Mouse (Mus musculus) brain, embryonic 14.5 days (tissue): ENCODE measurements at regions not wholly inside any gene's neighbourhood (a gene's known extent, or its start where the extent isn't known, plus 50 kb on each side); places are given as distances from the start of the nearest gene placed in this dataset.

Experiments
- CTCF ChIP-seq: fragments of 200-500 bp; IDR thresholded peaks from 2 replicates; pipeline ENCODE4 v1.5.1; 2012; ENCODE audit warnings: inconsistent platforms, mild to moderate bottlenecking, moderate library complexity, borderline replicate concordance; ENCODE audit not compliant: insufficient read depth, insufficient read length; ENCODE audit errors: extremely low read depth
- POLR2A ChIP-seq: fragments of 200-500 bp; IDR thresholded peaks from 2 replicates; pipeline ENCODE4 v1.6.1; 2012; ENCODE audit warnings: mild to moderate bottlenecking, inconsistent platforms, borderline replicate concordance; ENCODE audit not compliant: poor library complexity, insufficient read depth, insufficient read length, severe bottlenecking; ENCODE audit errors: extremely low read depth

DNA sequence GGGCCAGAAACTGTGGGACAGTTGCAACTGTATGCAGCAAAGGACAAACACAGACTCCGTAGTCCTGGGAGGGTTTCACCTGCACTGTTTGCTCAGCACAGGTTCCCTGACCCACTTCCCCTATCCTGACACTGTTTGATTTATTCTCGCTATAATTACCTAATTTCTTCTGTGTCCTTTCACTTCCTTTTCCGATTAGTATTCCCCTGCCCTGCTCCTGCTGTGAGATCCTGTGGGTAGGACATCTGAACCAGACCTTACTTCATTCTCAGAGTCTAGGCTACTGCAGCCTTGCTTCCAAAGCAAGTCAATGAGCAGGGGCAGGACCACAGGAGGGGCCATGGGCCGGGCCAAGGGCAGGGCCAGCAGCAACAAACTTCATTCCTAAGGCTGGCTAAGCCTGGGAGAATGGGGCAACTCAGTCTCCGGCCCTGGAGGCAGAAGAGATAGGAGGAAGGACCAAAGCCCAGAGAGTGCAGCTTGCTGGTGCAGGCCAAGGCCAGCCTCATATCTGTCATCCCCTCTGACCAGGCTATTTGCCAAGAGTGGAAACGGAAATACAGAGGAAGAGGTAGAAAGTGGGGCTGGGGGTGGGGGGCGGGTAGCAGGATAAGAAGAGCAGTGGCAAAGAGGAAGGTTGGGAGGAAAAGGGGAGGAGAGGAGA lies 103.4 kb downstream of the Dhx15 start:
- TF ChIP-seq CTCF (no peak), POLR2A (no peak)
